Mouse (Mus musculus): ENCODE measurements around the gene Pgam1. TPM values are rescaled to one million over a fixed set of nuclear protein-coding genes. Genes with fewer than 3 reads are reported as not detected.

Pgam1 gene
- total RNA-seq, 2 experiments from 2014 or later = 116 to 154 TPM

Other genes starting within 250 kb of the Pgam1 start
- gene Slit1, start 168.3 kb upstream of the Pgam1 start, total RNA-seq (2021) = under 1 TPM; 0.05 to 0.40 TPM
- gene Arhgap19, start 109.9 kb upstream of the Pgam1 start, total RNA-seq (2021) = 1 to 10 TPM; 4.6 to 4.9 TPM
- gene Frat1, start 82.0 kb upstream of the Pgam1 start, total RNA-seq (2021) = 1 to 10 TPM; 2.2 to 3.8 TPM
- gene Frat2, start 63.8 kb upstream of the Pgam1 start, total RNA-seq (2021) = 1 to 10 TPM; 4.7 to 6.9 TPM
- gene Rrp12, start 15.8 kb upstream of the Pgam1 start, total RNA-seq (2021) = 10 to 100 TPM; 17.7 to 20.9 TPM
- gene Exosc1, start 21.5 kb downstream of the Pgam1 start, total RNA-seq (2021) = 10 to 100 TPM; 13.3 to 15.8 TPM
- 10 to 100 TPM; 27.6 to 29.4 TPM for gene Zdhhc16, start 21.6 kb downstream of the Pgam1 start, total RNA-seq (2021)
- 10 to 100 TPM; 18.3 to 25.9 TPM for gene Mms19, start 69.2 kb downstream of the Pgam1 start, total RNA-seq (2021)
- gene Ubtd1, start 69.8 kb downstream of the Pgam1 start, total RNA-seq (2021) = 10 to 100 TPM; 31.4 to 33.8 TPM
- gene Ankrd2, start 124.1 kb downstream of the Pgam1 start, total RNA-seq (2021) = not detected
- gene Hoga1, start 133.7 kb downstream of the Pgam1 start, total RNA-seq (2021) = 1 to 10 TPM; 1.3 to 2.2 TPM
- under 1 TPM; 0.24 to 0.37 TPM for gene 4933411K16Rik, start 140.3 kb downstream of the Pgam1 start, total RNA-seq (2021)
- 1 to 10 TPM; 5.9 to 7.4 TPM for gene Morn4, start 174.4 kb downstream of the Pgam1 start, total RNA-seq (2021)
- gene Pi4k2a, start 178.5 kb downstream of the Pgam1 start, total RNA-seq (2021) = 10 to 100 TPM; 16.1 to 17.9 TPM
- gene Avpi1, start 217.1 kb downstream of the Pgam1 start, total RNA-seq (2021) = 10 to 100 TPM; 10.9 to 13.1 TPM
- 10 to 100 TPM; 30.3 to 31.2 TPM for gene Marveld1, start 235.5 kb downstream of the Pgam1 start, total RNA-seq (2021)

Measured in heart, postnatal 10 days (tissue).